In the genomic region with DNA sequence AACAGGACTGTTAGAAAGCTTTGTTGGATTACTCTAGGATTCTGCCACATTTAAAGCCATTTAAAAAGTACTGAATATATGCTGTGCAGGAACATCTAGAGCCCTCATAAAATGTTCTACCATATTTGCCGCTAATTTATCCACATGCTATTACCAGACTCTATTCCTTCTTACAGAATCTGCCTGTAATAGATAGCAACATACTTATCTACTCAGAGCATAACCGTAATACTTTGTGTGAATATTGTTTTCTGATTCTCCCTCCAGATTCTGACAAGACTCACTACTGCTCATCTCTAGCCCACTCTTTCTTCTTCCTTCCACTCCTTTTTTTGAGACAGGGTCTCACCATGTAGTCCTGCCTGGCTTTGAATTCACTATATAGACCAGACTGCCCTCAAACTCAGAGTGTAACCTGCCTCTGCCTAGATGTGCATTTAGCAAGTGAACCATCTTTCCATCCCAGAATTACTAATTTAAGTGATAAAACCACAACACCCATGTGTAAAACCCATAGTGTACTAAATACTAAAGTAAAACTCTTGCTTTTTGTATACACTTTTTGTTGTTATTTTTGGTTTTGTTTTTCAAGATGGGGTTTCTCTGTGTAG, we compare ENCODE assay signal across 28 mouse cellular contexts. TPM values are rescaled to one million over a fixed set of nuclear protein-coding genes. Genes with fewer than 3 reads are reported as not detected.
DNase-seq lines count a peak whose midpoint lies in the region; ATAC-seq and TF ChIP-seq lines count a peak whose summit lies in the region.
"Had no signal": no experiment of that assay in that cellular context is flagged by ENCODE, and none has a peak within 500 bp of the region (broad histone marks: within the 10 kb centered on the region; RNA-seq: fewer than 3 reads in every experiment).

No protein-coding gene starts in this region.

- TF ChIP-seq RAD21 in MEL (IDR thresholded peaks at IDR 0.05; ENCODE audit: low read depth, low read length) = no peak

- peak overlapping the region; percentile 49 for H3K4me2 ChIP-seq in liver, embryonic 12.5 days
- H3K4me2 ChIP-seq in liver, embryonic 15.5 days = peak overlapping the region; percentile 44
- H3K4me2 ChIP-seq: embryonic facial prominence, embryonic 13.5 days; forebrain, embryonic 13.5 days; heart, embryonic 11.5 days; hindbrain, embryonic 12.5 days; hindbrain, embryonic 15.5 days had no signal

- WGBS in liver, embryonic 12.5 days (ENCODE audit: insufficient replicate concordance) = 34% methylated on average over 2 of the region's 2 CpGs
- WGBS in liver, embryonic 15.5 days (ENCODE audit: insufficient replicate concordance) = 26% methylated on average over 2 of the region's 2 CpGs

- no peak overlapping the region for H3K9ac ChIP-seq in MEL (ENCODE audit: control insufficient read depth, low read depth, low read length, poor library complexity, severe bottlenecking)
- H3K9ac ChIP-seq in liver, embryonic 12.5 days = peak overlapping the region; percentile 22; the same call in 1 of the 2 replicates
- no peak overlapping the region for H3K9ac ChIP-seq in liver, embryonic 15.5 days
- H3K9ac ChIP-seq: embryonic facial prominence, embryonic 13.5 days; forebrain, embryonic 13.5 days; hindbrain, embryonic 12.5 days; hindbrain, embryonic 15.5 days had no signal

- H3K4me3 ChIP-seq in MEL (ENCODE audit: control insufficient read depth in 1 of 2, insufficient read depth in 1 of 2, low read depth in 2 of 2, low read length in 2 of 2) = no peak overlapping the region
- 0 out of 2 replicates have a peak overlapping the region, but pooled peaks have one; percentile 13 for H3K4me3 ChIP-seq in liver, embryonic 12.5 days
- H3K4me3 ChIP-seq in liver, embryonic 15.5 days (replicated peaks) = no peak overlapping the region
- H3K4me3 ChIP-seq in layer of hippocampus, adult 2 months = no peak overlapping the region
- H3K4me3 ChIP-seq: embryonic facial prominence, embryonic 10.5 days; embryonic facial prominence, embryonic 13.5 days; erythroblast, embryonic 14.5 days; forebrain, embryonic 10.5 days; forebrain, embryonic 13.5 days; hindbrain, embryonic 12.5 days; hindbrain, embryonic 15.5 days had no signal

- H3K79me2 ChIP-seq in MEL (ENCODE audit: control insufficient read depth, insufficient read depth, low read length, poor library complexity) = peaks cover 46% of the 10 kb centered on the region

- peak; percentile 48 for DNase-seq in MEL (ENCODE audit: low read depth, low spot score)
- DNase-seq in left cerebral cortex, adult 9 months (ENCODE audit: low spot score in 2 of 2) = no peak
- no peak for DNase-seq in layer of hippocampus, adult 2 months (ENCODE audit: low spot score in 2 of 2)
- no peak for DNase-seq in frontal cortex, postnatal 36 days (ENCODE audit: low spot score in 2 of 2)
- DNase-seq: adrenal gland, adult 2 months; adrenal gland, postnatal 14 days; B cell, adult 2 months; cerebellum, adult 11-12 months; cerebellum, adult 8-10 months; cerebellum, postnatal 10 days; cerebellum, postnatal 36 days; embryo, embryonic 11 days; gastrocnemius, postnatal 10 days; gastrocnemius, postnatal 36 days had no signal

- peak overlapping the region; percentile 53 for H3K27ac ChIP-seq in MEL (ENCODE audit: control insufficient read depth, low read depth, low read length)
- peak overlapping the region; percentile 45; the same call in 1 of the 2 replicates for H3K27ac ChIP-seq in liver, embryonic 12.5 days
- peak overlapping the region; percentile 48; the same call in 1 of the 2 replicates for H3K27ac ChIP-seq in liver, embryonic 15.5 days (replicated peaks)
- H3K27ac ChIP-seq in layer of hippocampus, adult 2 months = no peak overlapping the region
- H3K27ac ChIP-seq: embryonic facial prominence, embryonic 10.5 days; embryonic facial prominence, embryonic 13.5 days; forebrain, embryonic 10.5 days; forebrain, embryonic 13.5 days; hindbrain, embryonic 12.5 days; hindbrain, embryonic 15.5 days had no signal

- H3K27me3 ChIP-seq in MEL (ENCODE audit: control insufficient read depth in 1 of 2, insufficient read depth in 2 of 2, low read length in 2 of 2) = no peaks in the 10 kb centered on the region
- no peaks in the 10 kb centered on the region for H3K27me3 ChIP-seq in liver, embryonic 12.5 days (replicated peaks)
- H3K27me3 ChIP-seq in liver, embryonic 15.5 days = no peaks in the 10 kb centered on the region
- H3K27me3 ChIP-seq: CH12.LX; embryonic facial prominence, embryonic 13.5 days; forebrain, embryonic 13.5 days; hindbrain, embryonic 12.5 days; hindbrain, embryonic 15.5 days had no signal

- peaks cover 28 to 30% of the 10 kb centered on the region in 2 experiments for H3K4me1 ChIP-seq in MEL (ENCODE audit: control insufficient read depth in 1 of 2, insufficient read depth in 2 of 2, low read length in 2 of 2)
- H3K4me1 ChIP-seq in liver, embryonic 12.5 days = peaks cover 58% of the 10 kb centered on the region
- peaks cover 49% of the 10 kb centered on the region for H3K4me1 ChIP-seq in liver, embryonic 15.5 days (replicated peaks)
- H3K4me1 ChIP-seq: embryonic facial prominence, embryonic 10.5 days; embryonic facial prominence, embryonic 13.5 days; forebrain, embryonic 10.5 days; forebrain, embryonic 13.5 days; hindbrain, embryonic 12.5 days; hindbrain, embryonic 15.5 days had no signal

- no peaks in the 10 kb centered on the region for H3K9me3 ChIP-seq in MEL (replicated peaks; ENCODE audit: insufficient read depth, low read length)
- H3K9me3 ChIP-seq in liver, embryonic 12.5 days (replicated peaks) = no peaks in the 10 kb centered on the region
- H3K9me3 ChIP-seq in liver, embryonic 15.5 days (replicated peaks) = no peaks in the 10 kb centered on the region
- H3K9me3 ChIP-seq: embryonic facial prominence, embryonic 10.5 days; embryonic facial prominence, embryonic 13.5 days; forebrain, embryonic 13.5 days; G1E; hindbrain, embryonic 12.5 days; hindbrain, embryonic 15.5 days had no signal

- TF ChIP-seq POLR2A in MEL (IDR thresholded peaks at IDR 0.05; ENCODE audit: control insufficient read depth in 1 of 2, insufficient read depth in 1 of 2, low read depth in 1 of 2, low read length in 2 of 2, poor library complexity in 1 of 2) = no peak

- H3K36me3 ChIP-seq in MEL (ENCODE audit: control insufficient read depth in 1 of 2, insufficient read depth in 2 of 2, low read length in 2 of 2) = peaks cover 24 to 41% of the 10 kb centered on the region in 2 experiments
- peaks cover 44% of the 10 kb centered on the region for H3K36me3 ChIP-seq in liver, embryonic 12.5 days
- H3K36me3 ChIP-seq in liver, embryonic 15.5 days (replicated peaks) = peaks cover 44% of the 10 kb centered on the region

- no peak for TF ChIP-seq CTCF in MEL (IDR thresholded peaks at IDR 0.05 in 2 of 3, conservative IDR thresholded peaks at IDR 0.05 in 1 of 3; ENCODE audit: control insufficient read depth in 1 of 3, insufficient read depth in 1 of 3, low read depth in 2 of 3, low read length in 3 of 3, poor library complexity in 1 of 3, severe bottlenecking in 1 of 3)
- TF ChIP-seq CTCF in layer of hippocampus, adult 2 months (conservative IDR thresholded peaks at IDR 0.05) = no peak

- ATAC-seq in liver, embryonic 12.5 days = peak; percentile 73
- ATAC-seq in liver, embryonic 15.5 days (ENCODE audit: insufficient read depth) = peak; percentile 73
- 0 out of 2 replicates have a peak, but pooled peaks have one; percentile 45 for ATAC-seq in megakaryocyte progenitor cell, adult 5-6 weeks (replicated peaks; ENCODE audit: poor library complexity)
- ATAC-seq: forebrain, embryonic 13.5 days; forebrain, embryonic 16.5 days had no signal

- peak; percentile 82 to 83 for TF ChIP-seq EP300 in MEL (IDR thresholded peaks at IDR 0.05; ENCODE audit: low read depth in 1 of 2, low read length in 2 of 2)

TF ChIP-seq in MEL, 35 proteins besides CTCF, POLR2A, EP300 and RAD21 (continues in another document):
- TF ChIP-seq HCFC1 (IDR thresholded peaks at IDR 0.05; ENCODE audit: low read depth, low read length) (no peak), MAX (IDR thresholded peaks at IDR 0.05; ENCODE audit: low read length) (no peak; the same call in 1 of the 2 replicates), RCOR1 (IDR thresholded peaks at IDR 0.05; ENCODE audit: low read depth, low read length) (peak; percentile 78; the same call in 1 of the 2 replicates), ZNF384 (IDR thresholded peaks at IDR 0.05; ENCODE audit: low read depth, low read length) (peak; percentile 55), POLR2AphosphoS2 (IDR thresholded peaks at IDR 0.05; ENCODE audit: low read length) (no peak), ZC3H11A (IDR thresholded peaks at IDR 0.05; ENCODE audit: low read depth, low read length) (no peak), BHLHE40 (IDR thresholded peaks at IDR 0.05; ENCODE audit: borderline replicate concordance, low read depth, low read length) (no peak), TCF12 (IDR thresholded peaks at IDR 0.05; ENCODE audit: low read depth, low read length) (peak; percentile 91), KAT2A (conservative IDR thresholded peaks at IDR 0.05; ENCODE audit: low read depth, low read length) (no peak), MYC (IDR thresholded peaks at IDR 0.05; ENCODE audit: low read depth, low read length) (0 out of 2 replicates have a peak, but pooled peaks have one; percentile 37), MXI1 (IDR thresholded peaks at IDR 0.05; ENCODE audit: low read depth, low read length) (peak; percentile 65; the same call in 1 of the 2 replicates), SIN3A (IDR thresholded peaks at IDR 0.05; ENCODE audit: low read length) (peak; percentile 41), ZKSCAN1 (IDR thresholded peaks at IDR 0.05; ENCODE audit: low read depth, low read length) (no peak)

RNA-seq across cellular contexts. Expression of a gene that starts 12.4 kb away (rescaled TPM):
- 24.4 and 32.6 TPM in 2 replicates for total RNA-seq in MEL (2012; rRNA removed)
- 100 to 1,000 TPM in 1 of 2 experiments, 10 to 100 TPM in 1; 30.4 to 180 TPM for polyA plus RNA-seq in MEL (2012; ENCODE audit: insufficient read depth in 1 of 2, insufficient read length in 2 of 2, low read depth in 1 of 2, low replicate concordance in 2 of 2, missing spikeins in 1 of 2)
- polyA plus RNA-seq in liver, embryonic 12.5 days (2016; fragmentation: Nextera tagmentation; extraction: Ambion mirVana) = 32.2 and 33.1 TPM in 2 replicates
- 19.4 and 20.2 TPM in 2 replicates for polyA plus RNA-seq in liver, embryonic 15.5 days (2015; fragmentation: Nextera tagmentation; extraction: Ambion mirVana)
- 72.1 and 80.0 TPM in 2 replicates for total RNA-seq in megakaryocyte progenitor cell, adult 5-6 weeks (2015)
- total RNA-seq in megakaryocyte progenitor cell, adult 5-6 weeks (2017) = 48.6 and 58.0 TPM in 2 replicates
- 10 to 100 TPM; 54.5 to 57.3 TPM for total RNA-seq in layer of hippocampus, adult 2 months (2021)

RNA-seq across cellular contexts. Expression of a gene that starts 12.4 kb away (rescaled TPM):
- 0.85 and 1.3 TPM in 2 replicates for total RNA-seq in MEL (2012; rRNA removed)
- under 1 TPM in 1 of 2 experiments, not detected in 1; 0.29 TPM for polyA plus RNA-seq in MEL (2012; ENCODE audit: insufficient read depth in 1 of 2, insufficient read length in 2 of 2, low read depth in 1 of 2, low replicate concordance in 2 of 2, missing spikeins in 1 of 2)
- 1.5 and 3.5 TPM in 2 replicates for polyA plus RNA-seq in liver, embryonic 12.5 days (2016; fragmentation: Nextera tagmentation; extraction: Ambion mirVana)
- polyA plus RNA-seq in liver, embryonic 15.5 days (2015; fragmentation: Nextera tagmentation; extraction: Ambion mirVana) = 8.2 and 14.6 TPM in 2 replicates
- total RNA-seq in megakaryocyte progenitor cell, adult 5-6 weeks (2015) = 2.2 and 3.2 TPM in 2 replicates
- total RNA-seq in megakaryocyte progenitor cell, adult 5-6 weeks (2017) = 1.8 and 4.9 TPM in 2 replicates
- total RNA-seq in layer of hippocampus, adult 2 months (2021) = 1 to 10 TPM; 2.7 to 2.9 TPM
- polyA plus RNA-seq: G1E had no signal
